Mouse (Mus musculus): Measurements from ENCODE around the gene Gm19668.
"Not testable (repeated sequence)": the region's sequence is repeated elsewhere in the genome, so short reads cannot be mapped to it uniquely, and the experiment has no call there.

The Gm19668 gene

DNA sequence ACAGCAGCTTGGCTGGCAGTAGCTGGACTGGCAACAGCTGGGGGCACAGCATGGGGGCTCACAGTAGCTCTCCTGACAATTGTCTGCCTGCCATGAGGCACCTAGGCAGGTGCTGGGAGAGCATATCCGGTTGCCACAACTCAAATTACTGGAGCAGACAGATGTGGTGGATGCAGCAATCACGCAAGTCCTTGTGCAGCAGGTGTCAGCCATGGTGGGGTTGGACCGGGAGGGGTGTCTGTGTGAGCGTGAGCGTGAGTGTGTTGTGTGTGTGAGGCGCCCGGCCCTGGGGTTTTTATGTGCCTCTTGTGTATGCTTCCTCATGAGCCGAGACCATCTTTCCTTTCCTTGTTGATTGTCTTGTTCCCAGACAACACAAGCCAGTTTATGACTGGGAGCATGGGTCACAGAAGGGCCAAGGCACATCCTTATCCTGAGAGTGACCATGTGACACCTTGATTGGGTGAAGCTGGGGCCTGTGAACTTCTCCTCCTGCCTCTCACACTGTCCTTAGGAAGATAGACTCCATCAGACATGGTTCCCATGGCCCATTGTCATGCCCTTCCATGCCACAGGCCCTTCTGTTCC, at the start of gene Gm19668:
Gm19668 (minus strand) TSS at position 213 of the 588 bp plus-strand sequence.
- no peak for DNase-seq

DNA sequence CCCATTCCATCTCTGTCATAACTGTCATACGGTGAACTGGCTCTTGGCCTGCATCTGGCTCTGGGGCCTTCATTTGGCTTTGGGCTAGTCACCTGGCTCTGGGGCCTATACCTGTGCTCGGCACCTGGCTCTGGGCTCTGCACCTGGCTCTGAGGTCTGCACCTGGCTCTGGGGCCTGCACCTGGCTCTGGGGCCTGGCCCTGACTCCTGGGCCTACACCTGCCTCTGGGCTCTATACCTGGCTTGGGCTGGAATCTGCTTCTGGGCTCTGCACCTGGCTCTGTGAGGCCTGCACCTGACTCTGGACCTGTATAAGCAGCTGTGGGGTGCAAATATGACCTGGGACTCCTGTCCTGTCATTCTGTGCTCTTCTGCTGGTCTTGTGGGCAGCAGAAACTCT, 48.6 kb upstream of the Gm19668 start:
- DNase-seq = no peak

DNA sequence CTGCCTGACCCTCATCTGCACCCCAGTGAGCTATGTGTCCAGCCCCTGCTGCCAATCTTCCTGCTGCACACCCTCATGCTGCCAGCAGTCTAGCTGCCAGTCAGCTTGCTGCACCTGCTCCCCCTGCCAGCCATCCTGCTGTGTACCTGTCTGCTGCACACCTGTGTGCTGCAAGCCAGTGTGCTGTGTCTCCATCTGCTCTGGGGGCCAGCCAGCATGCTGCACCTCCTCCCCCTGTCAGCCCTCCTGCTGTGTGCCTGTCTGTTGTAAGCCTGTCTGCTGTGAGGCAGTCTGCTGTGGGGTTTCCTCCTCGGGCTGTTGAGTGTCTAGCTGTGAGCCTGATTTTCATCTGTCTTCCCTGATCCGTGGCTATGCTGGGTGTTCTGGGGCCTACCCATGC, 48.0 kb upstream of the Gm19668 start:
- no peak for DNase-seq

DNA sequence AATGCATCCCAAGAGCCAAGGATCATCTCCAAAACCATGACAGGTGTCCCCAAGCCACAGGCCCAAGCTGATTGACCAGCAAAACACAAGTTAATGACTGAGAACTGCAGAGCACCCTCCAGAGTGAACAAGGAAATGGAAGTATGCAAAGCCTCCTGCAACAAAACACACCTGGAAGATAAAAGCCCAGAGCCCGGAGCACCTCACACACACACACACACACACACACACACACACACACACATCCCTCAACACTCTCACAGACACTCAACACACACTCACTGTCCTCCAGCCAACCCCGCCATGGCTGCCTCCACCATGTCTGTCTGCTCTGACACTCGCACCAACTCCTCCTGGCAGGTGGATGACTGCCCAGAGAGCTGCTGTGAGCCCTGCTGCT, 47.6 kb upstream of the Gm19668 start, which contains the start of gene Gm36176:
Gm36176 (plus strand) TSS at position 301 of the 400 bp plus-strand sequence.
- DNase-seq = no peak

DNA sequence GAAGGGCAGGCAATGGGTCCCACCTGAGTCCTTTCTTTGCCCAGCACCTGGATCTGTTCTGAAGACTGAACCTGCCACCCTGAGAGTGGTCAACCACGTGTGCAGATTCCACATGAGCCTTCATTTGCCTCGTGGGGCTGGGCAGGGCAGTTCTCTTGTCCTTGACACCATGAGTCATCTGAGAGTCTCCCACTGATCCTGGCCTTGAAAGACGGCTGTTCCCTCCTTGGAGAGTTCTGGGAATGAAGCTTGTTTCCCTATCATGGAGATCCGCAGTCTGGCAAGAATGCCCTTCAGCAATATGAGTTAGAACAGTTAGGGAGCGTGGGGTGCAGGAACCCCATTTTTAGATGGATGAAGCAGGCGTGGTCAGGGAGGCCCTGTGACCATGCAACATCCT, 40.1 kb upstream of the Gm19668 start:
- no peak for DNase-seq

DNA sequence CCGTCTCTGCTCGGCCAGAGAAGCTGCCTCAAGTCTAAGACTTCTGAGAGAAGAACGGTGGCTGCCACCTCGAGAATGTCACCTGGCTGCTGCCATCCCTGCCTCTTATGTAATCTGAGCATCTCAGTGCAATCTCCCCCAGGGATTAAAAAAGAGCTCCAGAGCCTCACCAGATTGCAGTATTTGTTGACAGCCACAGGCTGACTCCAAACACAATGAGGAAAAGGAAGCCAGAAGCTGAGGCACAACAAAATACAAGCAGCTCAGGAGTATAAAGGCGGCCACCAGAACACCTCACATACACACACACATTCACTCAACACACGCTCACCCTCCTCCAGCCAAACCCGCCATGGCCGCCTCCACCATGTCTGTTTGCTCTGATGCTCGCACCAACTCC, 36.7 kb upstream of the Gm19668 start, which contains the start of gene Krtap10-10:
Krtap10-10 (plus strand) TSS at position 301 of the 400 bp plus-strand sequence.
- DNase-seq = no peak

DNA sequence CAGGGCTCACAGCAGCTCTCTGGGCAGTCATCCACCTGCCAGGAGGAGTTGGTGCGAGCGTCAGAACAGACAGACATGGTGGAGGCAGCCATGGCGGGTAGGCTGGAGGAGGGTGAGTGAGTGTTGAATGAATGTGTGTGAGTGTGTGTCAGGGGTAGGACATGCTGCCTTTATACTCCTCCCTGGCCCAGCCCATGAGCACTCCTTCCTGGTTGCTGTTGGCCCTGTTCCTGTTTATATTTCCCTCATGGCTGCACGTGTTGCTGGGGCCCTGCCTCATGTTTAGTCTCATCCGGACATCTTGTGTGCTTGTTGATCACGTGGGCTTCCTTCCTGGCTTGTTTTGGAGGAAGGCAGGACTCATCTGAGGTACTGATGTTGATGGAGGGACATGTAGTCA, 28.0 kb upstream of the Gm19668 start, which contains the start of gene Krtap10-4:
Krtap10-4 (minus strand) TSS at position 145 of the 400 bp plus-strand sequence.
- no peak for DNase-seq

DNA sequence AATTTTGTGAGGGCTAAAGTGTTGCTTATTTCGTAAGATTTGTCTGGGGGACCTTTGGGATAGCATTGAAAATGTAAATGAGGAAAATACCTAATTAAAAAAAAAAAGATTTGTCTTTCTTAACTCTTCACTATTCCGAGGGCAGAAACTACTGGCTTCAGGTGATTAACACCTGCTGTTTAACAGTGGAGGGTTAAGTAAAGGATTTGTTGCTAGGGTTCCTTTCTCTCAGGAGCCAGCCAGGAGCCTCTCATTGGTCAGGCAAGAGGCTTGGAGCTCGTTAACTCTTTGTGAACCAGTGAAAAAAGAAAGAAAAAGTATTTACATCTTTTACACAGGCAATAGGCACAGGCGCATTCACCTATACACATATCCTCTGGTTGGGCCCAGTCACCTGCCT, 20.3 kb upstream of the Gm19668 start:
- no peak for DNase-seq

DNA sequence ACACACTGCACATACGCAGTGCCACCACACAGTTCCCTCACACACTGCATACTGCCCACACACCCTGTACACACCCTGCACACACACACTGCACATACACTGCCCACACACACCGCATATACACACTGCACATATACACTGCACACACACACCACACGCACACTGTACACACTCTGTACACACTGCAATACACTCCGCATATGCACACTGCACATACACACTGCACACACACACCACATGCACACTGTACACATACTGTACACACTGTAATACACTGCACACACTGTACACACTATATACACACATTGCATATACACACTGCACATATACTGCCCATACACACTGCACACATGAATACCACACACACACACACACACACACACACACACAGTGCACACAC, 19.6 kb upstream of the Gm19668 start:
- DNase-seq = no peak

DNA sequence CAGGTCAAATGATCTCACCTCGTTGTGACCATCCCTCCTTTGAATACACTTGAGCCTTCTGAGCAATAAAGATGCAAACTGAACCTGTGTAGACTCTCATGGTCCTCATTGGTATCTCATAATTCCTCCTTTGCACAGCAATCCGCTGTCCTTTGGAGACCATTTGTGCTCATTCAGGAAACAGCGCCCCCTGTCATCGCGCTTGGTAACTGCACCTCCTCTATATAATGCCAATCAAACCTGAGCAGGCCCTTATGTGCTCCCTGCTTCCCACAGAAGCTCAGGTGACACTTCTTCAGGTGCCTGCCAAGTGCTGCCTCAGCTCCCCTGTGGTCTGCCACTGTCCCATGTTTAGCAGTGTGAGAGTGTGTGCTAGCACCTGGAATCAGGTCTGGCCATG, 16.6 kb upstream of the Gm19668 start:
- peak; percentile 33 for DNase-seq

DNA sequence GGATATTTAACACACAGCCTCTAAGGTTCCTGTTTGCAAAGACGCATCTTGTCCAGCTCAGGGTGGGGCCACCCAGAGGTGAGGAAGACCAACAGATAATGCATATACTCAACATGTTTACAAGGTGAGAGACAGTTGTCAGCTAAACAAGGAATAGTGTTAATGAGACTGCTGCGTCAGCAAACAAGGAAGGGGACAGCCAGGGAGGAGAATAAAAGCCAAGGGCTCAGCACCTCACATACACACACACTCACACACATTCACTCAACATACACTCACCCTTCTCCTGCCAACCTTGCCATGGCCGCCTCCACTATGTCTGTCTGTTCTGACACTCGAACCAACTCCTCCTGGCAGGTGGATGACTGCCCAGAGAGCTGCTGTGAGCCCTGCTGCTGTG, 15.4 kb upstream of the Gm19668 start, which contains the start of gene Gm2696:
Gm2696 (plus strand) TSS at position 301 of the 400 bp plus-strand sequence.
- no peak for DNase-seq

DNA sequence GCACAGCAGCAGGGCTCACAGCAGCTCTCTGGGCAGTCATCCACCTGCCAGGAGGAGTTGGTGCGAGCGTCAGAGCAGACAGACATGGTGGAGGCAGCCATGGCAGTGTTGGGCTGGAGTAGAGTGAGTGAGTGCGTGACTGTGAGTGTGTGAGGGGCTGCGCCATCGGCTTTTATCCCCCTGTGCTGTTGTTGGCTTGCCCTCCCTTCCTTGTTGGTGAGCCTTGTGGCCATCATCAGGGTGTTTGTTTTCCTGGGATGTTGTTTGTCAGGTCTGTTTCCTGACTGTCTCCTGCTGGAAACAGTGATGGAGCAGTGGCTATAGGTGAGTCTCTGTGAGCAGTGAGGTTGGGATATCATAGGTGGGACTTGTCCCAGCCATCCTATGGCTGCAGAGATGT, 12.8 kb upstream of the Gm19668 start, which contains the start of gene Gm9507:
Gm9507 (minus strand) TSS at position 101 of the 400 bp plus-strand sequence.
- no peak for DNase-seq

DNA sequence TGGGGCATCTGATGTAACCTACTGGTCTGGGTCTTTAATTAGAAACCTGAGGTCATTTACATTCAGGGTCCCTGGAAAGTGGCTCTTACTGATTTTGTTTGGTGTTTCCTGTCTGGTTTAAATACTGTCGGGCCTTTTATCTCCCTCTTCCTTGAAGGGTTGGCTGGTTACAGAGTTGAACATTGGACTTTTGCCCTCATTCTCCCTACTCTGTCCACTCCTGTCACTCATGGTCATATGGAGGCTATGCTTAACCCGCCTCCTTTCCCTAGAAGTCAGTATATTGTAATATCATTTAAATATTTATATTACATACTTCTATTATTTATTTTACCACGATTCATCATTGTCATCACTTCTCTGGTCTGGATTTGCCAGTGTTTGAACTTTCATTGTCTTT, 5.2 kb upstream of the Gm19668 start:
- no peak for DNase-seq

DNA sequence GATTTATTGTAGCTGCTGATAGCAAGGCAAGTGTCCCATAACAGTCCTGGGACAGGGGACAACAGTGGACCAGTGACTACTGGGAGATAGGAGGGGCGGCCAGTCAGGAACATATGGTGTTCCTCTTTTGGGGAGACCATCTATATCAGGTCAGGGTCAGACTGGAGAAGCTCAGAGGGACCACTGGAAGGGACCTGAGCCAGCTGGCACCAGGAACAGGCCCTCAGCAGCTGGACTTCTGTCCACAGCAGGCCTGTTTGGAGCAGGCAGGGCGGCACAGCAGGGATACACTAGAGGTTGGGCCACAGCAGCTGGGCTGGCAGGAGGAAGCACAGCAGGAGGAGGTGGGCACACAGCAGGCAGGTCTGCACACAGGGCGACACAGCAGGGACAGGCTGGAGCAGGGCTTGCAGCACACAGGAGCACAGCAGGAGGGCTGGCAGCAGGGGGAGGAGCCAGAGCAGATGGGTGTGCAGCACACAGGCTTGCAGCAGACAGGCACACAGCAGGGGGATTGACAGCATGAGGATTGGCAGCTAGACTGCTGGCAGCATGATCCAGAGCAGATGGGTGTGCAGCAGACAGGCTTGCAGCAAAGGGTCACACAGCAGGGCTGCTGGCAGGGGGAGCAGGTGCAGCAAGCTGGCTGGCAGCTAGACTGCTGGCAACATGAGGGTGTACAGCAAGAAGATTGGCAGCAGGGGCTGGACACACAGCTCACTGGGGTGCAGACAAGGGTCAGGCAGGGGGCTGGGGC, 591 bp downstream of the Gm19668 start:
- not testable (repeated sequence) for DNase-seq

DNA sequence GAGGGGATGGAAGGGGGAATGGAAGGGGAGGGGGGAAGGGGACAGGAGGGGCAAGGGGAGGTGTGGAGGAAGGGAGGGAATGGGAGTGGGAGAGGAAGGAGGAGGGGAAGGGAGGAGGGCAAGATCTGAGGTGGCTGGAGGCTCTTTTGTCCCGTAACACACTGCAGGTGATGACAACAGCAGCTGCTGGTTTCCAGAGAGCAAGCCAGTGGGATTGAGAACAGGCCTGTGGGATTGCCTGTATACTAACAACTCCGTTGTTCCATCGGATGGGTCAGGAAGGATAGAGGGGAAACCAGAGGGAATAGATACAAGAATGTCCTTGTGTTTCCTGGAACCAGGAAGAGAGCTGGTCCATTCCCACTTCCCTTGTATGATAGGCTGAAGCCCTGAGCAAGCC, 1.3 kb downstream of the Gm19668 start:
- no peak for DNase-seq

DNA sequence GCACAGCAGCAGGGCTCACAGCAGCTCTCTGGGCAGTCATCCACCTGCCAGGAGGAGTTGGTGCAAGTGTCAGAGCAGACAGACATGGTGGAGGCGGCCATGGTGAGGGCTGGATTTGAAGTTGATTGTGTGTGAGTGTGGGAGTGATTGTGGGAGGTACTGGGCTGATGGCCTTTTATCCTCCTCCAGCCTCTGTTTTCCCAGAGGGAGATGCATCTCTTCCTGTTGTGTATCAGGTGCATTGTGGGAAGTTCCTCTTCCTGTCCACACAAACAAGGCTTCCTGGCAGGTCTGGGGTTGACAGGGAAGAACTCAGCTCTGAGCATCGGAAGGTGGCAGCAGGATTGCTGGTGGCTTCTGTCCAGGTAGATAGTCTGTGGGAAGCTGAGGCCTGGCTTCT, 4.0 kb downstream of the Gm19668 start, which contains the start of gene Gm9639:
Gm9639 (minus strand) TSS at position 101 of the 400 bp plus-strand sequence.
- DNase-seq = no peak

DNA sequence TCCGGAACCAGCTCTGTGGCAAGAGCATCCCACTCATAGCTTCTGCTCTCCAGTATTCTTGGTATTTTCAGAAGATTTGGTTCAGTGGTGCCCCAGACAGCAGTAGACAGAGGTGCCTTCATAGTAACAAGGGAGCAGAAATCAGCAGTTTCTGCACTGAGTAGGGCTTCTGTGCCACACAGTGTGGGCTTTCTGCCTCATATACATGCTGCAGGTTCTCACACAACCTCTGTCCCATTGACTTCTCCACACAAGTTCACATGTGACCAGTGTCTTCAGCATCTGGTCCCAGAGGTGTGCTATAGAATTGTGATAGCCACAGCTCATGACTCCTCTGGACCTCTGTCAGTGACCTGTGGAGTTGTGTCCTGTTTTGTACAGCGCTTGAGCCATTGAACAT, 10.3 kb downstream of the Gm19668 start:
- DNase-seq = no peak

DNA sequence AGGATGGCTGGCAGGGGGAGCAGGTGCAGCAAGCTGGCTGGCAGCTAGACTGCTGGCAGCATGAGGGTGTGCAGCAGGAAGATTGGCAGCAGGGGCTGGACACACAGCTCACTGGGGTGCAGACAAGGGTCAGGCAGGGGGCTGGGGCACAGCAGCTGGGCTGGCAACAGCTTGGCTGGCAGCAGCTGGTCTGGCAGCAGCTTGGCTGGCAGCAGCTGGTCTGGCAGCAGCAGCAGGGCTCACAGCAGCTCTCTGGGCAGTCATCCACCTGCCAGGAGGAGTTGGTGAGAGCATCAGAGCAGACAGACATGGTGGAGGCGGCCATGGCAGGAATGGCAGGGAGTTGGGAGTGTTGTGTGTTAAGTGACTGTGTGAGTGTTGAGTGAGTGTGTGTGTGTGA, 11.1 kb downstream of the Gm19668 start, which contains the start of gene Gm7137:
Gm7137 (minus strand) TSS at position 325 of the 400 bp plus-strand sequence.
- DNase-seq = not testable (repeated sequence)

DNA sequence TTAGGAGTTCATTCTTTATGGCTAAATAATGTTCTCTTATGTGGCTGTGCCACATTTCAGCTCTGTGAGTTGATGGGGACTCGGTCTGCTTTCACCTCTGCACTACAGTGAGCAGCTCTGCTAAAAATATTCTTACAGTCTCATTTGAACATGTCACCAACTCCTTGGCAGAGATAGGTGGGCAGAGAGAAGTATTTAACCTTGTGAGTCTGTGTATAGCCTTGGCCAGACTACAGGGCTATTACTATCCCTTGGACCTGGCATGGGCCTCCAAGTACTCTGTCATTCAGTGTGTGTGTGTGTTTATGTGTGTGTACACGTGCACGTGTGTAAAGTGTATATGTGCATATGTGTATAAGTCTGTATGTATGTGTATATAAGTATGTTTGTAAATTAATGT, 15.5 kb downstream of the Gm19668 start:
- DNase-seq = not testable (repeated sequence)

DNA sequence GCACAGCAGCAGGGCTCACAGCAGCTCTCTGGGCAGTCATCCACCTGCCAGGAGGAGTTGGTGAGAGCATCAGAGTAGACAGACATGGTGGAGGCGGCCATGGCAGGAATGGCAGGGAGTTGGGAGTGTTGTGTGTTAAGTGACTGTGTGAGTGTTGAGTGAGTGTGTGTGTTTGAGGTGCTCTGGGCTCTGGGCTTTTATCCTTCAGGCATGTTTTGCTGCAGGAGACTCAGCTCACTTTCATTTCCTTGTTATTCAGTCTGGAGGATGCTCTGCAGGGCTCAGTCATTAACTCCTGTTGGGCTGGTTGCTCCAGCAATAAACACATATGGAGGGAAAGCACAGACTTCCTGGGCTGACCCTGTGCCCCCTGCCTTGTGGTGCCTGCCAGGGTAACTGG, 16.5 kb downstream of the Gm19668 start, which contains the start of gene Gm3250:
Gm3250 (minus strand) TSS at position 101 of the 400 bp plus-strand sequence.
- not testable (repeated sequence) for DNase-seq

DNA sequence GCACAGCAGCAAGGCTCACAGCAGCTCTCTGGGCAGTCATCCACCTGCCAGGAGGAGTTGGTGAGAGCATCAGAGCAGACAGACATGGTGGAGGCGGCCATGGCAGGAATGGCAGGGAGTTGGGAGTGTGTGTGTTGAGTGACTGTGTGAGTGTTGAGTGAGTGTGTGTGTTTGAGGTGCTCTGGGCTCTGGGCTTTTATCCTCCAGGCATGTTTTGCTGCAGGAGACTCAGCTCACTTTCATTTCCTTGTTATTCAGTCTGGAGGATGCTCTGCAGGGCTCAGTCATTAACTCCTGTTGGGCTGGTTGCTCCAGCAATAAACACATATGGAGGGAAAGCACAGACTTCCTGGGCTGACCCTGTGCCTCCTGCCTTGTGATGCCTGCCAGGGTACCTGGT, 22.1 kb downstream of the Gm19668 start, which contains the start of gene Gm7138:
Gm7138 (minus strand) TSS at position 101 of the 400 bp plus-strand sequence.
- not testable (repeated sequence) for DNase-seq

DNA sequence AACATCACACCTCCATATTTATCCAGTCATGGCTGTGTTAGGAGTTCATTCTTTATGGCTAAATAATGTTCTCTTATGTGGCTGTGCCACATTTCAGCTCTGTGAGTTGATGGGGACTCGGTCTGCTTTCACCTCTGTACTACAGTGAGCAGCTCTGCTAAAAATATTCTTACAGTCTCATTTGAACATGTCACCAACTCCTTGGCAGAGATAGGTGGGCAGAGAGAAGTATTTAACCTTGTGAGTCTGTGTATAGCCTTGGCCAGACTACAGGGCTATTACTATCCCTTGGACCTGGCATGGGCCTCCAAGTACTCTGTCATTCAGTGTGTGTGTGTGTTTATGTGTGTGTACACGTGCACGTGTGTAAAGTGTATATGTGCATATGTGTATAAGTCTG, 26.8 kb downstream of the Gm19668 start:
- not testable (repeated sequence) for DNase-seq

DNA sequence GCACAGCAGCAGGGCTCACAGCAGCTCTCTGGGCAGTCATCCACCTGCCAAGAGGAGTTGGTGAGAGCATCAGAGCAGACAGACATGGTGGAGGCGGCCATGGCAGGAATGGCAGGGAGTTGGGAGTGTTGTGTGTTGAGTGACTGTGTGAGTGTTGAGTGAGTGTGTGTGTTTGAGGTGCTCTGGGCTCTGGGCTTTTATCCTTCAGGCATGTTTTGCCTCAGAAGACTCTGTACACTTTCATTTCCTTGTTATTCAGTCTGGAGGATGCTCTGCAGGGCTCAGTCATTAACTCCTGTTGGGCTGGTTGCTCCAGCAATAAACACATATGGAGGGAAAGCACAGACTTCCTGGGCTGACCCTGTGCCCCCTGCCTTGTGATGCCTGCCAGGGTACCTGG, 27.7 kb downstream of the Gm19668 start, which contains the start of gene Gm3238:
Gm3238 (minus strand) TSS at position 101 of the 400 bp plus-strand sequence.
- DNase-seq = not testable (repeated sequence)

DNA sequence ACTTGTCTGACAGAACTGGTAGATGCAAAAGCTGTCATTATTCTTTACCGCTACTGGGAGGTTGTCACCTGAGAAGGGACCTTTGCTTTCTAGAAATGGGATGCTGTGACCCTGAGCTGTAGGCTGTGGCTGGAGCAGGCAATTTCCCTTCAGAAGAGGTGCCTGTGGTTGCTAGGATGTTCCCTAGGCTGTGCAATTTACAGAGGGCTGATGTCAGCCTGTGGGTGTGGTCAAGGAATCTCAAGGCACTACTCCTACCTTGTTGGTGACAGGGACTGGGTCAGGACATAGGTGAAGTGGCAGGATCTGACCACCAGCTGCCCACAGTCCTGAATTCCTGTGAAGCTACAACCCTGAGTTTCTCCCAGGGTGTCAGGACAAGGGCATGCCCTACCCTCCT, 29.2 kb downstream of the Gm19668 start:
- no peak for DNase-seq

All from right cerebral cortex, postnatal 4 days (tissue).